Mouse (Mus musculus) urinary bladder, adult 18-20 months (tissue): ENCODE measurements around the gene 2610528A11Rik.
A peak's percentile ranks its signal among the peaks of the same experiment; 100 is the strongest.

Experiments used
- DNase-seq, 2 experiments: peaks; one replicate each; pipeline ENCODE4 v3.0.0; 2022; ENCODE audit warnings: low spot score in 2 of 2, mixed read lengths in 2 of 2

Gene 2610528A11Rik

GRCm38 (mm10) chr14:37094436-37094835 lies 19.4 kb downstream of the 2610528A11Rik start:
- DNase-seq: no peak

GRCm38 (mm10) chr14:37083755-37084154 lies 30.1 kb downstream of the 2610528A11Rik start:
- no peak for DNase-seq

DNA sequence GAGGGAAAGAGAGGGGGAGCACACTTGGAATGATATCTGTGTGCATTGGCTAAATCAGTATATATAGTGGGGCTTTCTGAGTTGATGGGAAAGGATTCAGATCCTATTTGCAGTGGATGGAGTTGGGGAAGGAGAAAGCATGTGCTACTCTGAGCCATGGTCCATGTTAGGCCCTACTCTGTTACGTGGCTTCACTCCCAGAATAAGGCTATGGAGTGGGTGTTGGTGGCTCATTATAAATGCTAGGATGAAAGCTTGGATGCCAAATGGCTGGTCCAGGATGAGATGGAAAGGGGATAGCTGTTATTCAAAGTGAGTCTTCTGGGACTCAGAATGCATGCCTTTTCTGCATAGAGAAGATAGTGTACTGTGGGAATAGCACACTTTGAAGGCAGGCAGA lies 33.1 kb downstream of the 2610528A11Rik start:
- no peak for DNase-seq

GRCm38 (mm10) chr14:37068516-37068915 lies 45.3 kb downstream of the 2610528A11Rik start:
- peak; percentile 3 to 33 for DNase-seq

DNA sequence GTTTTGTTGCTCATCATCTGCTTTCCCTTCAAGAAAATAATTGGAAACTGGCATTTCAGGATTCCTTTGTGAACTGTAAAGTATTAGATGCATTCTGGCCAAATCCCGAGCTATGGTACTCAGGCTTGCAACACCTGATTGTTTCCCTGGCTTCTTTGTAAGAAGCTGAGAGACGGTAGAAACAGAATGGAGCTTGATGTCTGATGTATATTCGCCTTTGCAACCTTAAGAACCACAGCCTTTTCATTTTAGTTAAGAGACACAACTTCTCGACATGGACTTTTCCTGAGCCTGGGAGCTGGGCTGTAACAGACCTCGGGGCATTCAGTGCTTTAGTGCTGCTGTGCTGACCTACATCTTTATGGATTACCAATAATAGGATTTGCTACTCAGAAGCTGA lies 46.2 kb downstream of the 2610528A11Rik start, which contains the start of gene Lrit2:
TSS of gene Lrit2 (plus strand) at position 301 of the 400 bp plus-strand sequence.
- DNase-seq: no peak

GRCm38 (mm10) chr14:37066636-37067035 lies 47.2 kb downstream of the 2610528A11Rik start:
- no peak for DNase-seq

DNA sequence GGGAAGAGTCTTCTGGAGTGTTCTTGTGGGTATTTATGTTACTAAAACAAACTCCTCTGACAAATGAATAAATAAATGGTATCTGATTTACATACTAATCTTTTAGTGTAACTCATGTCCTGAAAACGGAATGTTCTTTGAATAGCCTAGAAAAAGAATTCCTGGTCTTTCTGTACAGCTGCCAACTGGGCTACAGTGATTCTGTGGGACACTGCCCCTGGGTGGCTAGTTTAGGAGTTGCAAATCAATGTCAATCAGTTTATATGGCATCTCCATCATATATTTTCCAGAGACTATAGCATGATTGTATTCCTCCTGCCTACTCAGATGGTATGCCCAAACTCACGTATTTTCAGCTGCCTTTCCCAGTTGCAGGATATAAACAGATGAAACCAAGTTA lies 49.0 kb downstream of the 2610528A11Rik start:
- no peak for DNase-seq
